Mouse (Mus musculus) T-helper 1 cell (primary cell): ENCODE results near the gene Pspn.

ENCODE experiments used
- in situ Hi-C: fragments of 300-600 bp; cut with MboI, MseI; formaldehyde crosslinking; loops from one replicate; pipeline ENCODE4 v1.15.1; 2025; ENCODE audit warnings: high pct_unique_total_duplicates

Gene Pspn

DNA sequence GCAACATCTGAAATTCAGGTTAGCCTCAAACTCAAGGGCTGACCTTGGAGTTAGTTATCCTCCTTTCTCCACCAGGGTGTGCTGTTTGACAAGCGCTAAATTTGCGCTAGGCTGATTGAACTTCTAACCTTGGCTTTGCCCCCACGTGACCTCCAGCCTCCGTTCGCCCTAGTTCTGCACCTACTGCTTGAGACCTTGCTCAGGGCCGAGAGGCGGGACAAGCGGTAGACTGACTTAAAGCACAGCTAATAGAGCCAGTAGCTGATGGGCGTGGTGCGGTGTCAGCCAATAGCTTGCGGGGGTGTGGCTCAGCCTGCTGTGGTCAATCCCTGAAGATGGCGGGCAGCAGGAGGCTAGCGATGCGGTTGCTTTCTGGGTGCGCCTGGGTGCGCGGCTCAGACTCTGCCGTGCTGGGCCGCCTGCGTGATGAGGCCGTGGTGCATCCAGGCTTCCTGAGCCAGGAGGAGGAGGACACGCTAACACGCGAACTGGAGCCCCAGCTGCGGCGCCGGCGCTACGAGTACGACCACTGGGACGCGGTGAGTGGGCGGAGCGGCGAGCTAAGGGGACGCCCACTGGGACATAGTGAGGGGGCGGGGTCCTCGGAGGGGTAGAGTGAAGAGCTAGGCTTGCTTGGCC is 2.7 kb downstream of the Pspn start, which contains the start of gene Alkbh7:
Alkbh7 (plus strand) TSS at position 311 of the 639 bp plus-strand sequence.
- in situ Hi-C loops: loop anchor here (5.0 to 10.0 kb wide), 2 partner anchors 340 to 692 kb away; partner anchors contain the start of genes Arrdc5 and Uhrf1

DNA sequence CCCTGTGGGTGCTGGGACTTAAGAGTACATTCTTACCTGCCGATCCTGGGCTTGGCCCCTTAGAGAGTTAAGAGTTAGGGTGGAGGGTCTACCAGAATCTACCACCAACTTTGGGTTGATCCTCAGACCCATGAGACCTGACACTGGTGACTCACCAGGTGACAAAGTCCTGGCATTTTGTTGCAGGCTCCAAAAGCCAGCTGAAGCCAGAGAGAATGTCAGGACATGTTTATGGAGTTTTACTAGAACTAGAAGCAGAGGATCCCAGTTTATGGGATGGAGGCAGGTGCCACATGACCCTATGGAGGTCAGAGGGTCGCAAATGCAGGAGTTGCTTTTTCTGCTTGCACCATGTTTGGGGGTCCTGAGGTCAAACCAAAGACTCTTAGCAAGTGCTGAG is 3.3 kb downstream of the Pspn start:
- in situ Hi-C loops: loop anchor here (5.0 to 10.0 kb wide), 2 partner anchors 341 to 692 kb away; partner anchors contain the start of genes Arrdc5 and Uhrf1

DNA sequence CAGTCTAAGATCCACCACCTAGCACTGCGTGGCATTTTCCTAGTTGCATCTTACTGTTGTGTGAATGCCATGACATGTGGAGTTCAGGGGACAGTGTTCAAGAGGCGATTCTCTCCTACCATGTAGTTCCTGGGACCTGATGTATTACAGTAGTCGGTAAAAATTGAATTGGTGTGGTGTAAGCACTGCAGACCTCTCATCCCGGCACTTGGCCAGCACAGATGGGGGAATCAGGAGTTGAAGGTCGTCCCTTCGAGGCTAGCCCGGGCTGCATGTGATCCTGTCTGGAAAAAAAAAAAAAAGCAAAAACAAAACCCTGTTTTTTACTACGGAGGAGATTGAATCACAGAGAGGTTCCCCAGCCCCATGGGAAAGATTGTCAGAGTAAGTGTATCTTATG is 4.8 kb downstream of the Pspn start:
- in situ Hi-C loops: loop anchor here (5.0 to 10.0 kb wide), 2 partner anchors 342 to 690 kb away; partner anchors contain the start of genes Arrdc5 and Uhrf1

- in situ Hi-C loops: loop anchor here (10.0 kb wide), 1 partner anchor 686 kb away; the partner anchor contains the start of genes Arrdc5 and Uhrf1
These were observed 8.9 kb downstream of the Pspn start for GRCm38 (mm10) chr17:56990966-56991365.

DNA sequence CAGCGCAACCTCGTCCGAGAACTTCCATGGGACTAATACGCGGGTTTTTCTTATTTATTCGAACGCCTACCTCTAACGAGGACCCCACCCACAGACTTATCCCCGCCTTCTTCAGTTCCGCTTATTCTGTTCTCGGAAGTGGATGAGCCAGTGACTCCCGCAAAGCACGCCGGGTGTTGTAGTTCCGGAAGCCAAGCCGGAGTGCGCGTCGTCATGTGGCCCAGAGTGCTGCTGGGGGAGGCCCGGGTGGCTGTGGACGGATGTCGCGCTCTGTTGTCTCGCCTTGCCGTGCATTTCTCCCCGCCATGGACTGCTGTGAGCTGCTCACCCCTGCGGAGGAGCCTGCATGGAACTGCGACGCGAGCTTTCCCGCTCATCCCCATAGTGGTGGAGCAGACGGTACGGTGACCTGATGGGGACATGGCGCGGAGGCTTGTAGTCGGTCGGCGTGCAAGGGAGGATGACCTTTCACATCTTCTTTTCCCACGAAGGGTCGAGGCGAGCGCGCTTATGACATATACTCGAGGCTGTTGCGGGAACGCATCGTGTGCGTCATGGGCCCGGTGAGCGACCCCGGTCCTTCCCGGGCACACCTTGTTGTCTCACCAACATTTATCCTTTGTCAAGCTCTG is 9.6 kb downstream of the Pspn start, which contains the start of gene Clpp:
Clpp (plus strand) TSS at position 191 of the 632 bp plus-strand sequence.
- in situ Hi-C loops: loop anchor here (10.0 kb wide), 1 partner anchor 685 kb away; the partner anchor contains the start of genes Arrdc5 and Uhrf1

GRCm38 (mm10) chr17:56989467-56990114 is 10.2 kb downstream of the Pspn start:
- in situ Hi-C loops: loop anchor here (10.0 kb wide), 1 partner anchor 685 kb away; the partner anchor contains the start of genes Arrdc5 and Uhrf1

GRCm38 (mm10) chr17:56988921-56989430 is 10.8 kb downstream of the Pspn start:
- in situ Hi-C loops: no loop called here

GRCm38 (mm10) chr17:56988441-56988840 is 11.4 kb downstream of the Pspn start:
- in situ Hi-C loops: no loop called here

GRCm38 (mm10) chr17:56986105-56986805 is 13.6 kb downstream of the Pspn start:
- in situ Hi-C loops: no loop called here

- in situ Hi-C loops: no loop called here
These were observed 14.2 kb downstream of the Pspn start for GRCm38 (mm10) chr17:56985656-56986055.

DNA sequence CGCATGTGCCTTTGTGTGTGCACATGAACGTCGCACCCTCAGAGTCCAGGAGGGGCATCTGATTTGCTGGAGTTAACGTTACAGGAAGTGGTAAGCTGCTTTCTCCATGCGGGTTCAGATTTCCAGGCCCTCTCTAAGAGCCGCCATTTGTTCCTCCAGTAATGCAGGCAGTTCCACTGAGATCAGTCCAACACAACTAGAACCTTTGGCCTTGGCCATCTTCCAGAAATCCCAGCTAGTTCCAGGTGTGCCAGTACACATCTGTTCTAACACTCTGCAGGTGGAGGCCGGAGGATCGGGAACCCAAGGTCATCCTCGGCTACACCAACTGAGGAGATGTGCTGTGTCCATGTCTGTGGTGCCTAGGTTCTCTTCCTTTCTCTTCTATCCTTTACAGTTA is 14.9 kb downstream of the Pspn start:
- in situ Hi-C loops: no loop called here

GRCm38 (mm10) chr17:56982013-56982412 is 17.8 kb downstream of the Pspn start, which contains the start of gene Acer1:
Gene Acer1, minus strand, starts transcription at chr17:56982126.
- in situ Hi-C loops: no loop called here

DNA sequence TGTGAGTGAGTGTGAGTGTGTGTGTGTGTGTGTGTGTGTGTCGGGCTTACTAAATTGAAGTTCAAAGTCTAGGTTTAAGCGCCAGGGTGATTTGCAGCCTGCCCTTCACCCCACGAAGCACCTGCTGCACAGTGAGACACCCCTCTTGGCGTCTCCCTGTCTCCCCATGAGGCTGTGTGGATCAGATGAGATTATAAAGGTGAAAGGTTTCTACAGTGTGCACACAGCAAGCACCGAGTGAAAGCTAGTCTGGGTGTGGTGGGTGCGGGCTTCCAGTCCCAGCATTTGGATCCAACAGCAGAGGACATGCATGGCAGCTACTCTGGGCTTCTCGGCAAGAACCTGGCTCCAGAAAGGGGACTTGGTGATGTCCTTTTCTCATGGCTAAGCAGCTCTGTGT is 18.8 kb downstream of the Pspn start:
- in situ Hi-C loops: no loop called here

- in situ Hi-C loops: loop anchor here (5.0 kb wide), 1 partner anchor 42 kb away; the partner anchor contains the start of gene Mllt1
These were observed 20.3 kb downstream of the Pspn start for GRCm38 (mm10) chr17:56979524-56979923.

- in situ Hi-C loops: loop anchor here (5.0 kb wide), 1 partner anchor 39 kb away; the partner anchor contains the start of gene Mllt1
These were observed 23.1 kb downstream of the Pspn start for GRCm38 (mm10) chr17:56976531-56977390.

DNA sequence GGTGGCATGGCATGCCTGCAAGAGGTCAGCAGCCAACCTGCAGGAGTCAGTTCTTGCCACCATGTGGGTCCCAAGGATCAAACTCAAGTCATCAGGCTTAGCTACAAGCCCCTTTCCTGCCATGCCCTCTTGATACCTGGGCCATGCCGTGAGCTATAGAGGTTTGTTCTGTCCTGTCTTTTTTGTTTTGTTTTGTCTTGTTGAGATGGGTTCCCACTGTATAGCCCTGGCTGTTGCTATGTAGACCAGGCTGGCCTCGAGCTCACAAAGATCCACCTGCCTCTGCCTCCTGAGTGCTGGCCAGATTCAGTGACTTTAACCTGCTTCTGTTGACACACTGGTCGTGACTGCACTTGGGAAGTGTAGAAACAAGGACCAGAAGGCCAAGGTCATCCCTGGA is 24.4 kb downstream of the Pspn start:
- in situ Hi-C loops: loop anchor here (5.0 kb wide), 1 partner anchor 38 kb away; the partner anchor contains the start of gene Mllt1

- in situ Hi-C loops: loop anchor here (5.0 kb wide), 1 partner anchor 37 kb away; the partner anchor contains the start of gene Mllt1
These were observed 25.0 kb downstream of the Pspn start for GRCm38 (mm10) chr17:56974708-56975240.

DNA sequence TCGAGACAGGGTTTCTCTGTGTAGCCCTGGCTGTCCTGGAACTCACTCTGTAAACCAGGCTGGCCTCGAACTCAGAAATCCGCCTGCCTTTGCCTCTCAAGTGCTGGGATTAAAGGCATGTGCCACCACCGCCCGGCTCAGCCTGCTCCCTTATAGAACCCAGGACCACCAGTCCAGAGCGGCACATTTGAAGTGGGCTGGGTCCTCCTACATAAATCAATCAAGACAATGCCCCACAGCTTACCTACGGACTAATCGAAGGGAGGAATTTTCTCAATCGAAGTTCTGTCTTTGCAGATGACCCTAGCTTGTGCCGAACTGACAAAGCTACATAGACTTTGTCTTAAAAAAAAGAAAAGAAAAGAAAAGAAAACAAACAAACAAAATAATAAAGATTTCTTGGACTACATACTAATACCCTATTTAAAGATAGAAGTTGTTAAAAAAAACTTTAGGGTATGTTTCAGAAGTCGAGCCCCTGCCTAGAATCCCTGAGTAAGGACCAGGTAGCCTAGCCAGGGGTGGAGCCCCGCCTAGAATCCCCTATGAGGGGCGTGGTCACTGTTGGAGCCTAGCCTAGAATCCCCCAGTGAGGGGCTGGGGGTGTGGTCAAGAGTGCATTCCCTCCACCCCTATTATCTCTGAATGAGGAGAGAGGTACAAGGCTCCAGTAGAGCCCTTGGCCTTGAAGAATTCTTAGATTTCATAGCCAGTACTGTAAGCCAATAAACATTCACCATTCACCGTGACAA is 25.7 kb downstream of the Pspn start:
- in situ Hi-C loops: no loop called here

DNA sequence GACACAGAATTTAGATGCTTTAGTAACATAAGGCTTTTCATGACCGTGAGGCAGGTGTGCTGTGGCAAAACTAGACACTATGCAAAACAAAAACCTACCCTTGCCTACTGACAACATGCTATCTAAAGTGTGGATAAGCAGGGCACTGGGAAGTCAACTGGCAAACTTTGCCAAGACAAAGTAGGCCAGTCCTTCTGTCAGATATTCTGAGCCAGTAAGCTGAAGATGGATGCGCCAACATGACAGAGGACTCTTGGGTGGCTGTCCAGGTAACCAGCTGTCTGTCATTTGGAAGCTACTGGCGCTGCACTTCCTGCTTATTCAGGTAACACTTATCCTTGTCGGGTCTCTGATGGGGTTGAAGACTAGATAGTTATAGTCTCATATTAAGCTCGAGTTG is 29.7 kb downstream of the Pspn start:
- in situ Hi-C loops: no loop called here
